Mouse (Mus musculus): ENCODE measurements around the gene 2010300C02Rik.

Gene 2010300C02Rik

DNA sequence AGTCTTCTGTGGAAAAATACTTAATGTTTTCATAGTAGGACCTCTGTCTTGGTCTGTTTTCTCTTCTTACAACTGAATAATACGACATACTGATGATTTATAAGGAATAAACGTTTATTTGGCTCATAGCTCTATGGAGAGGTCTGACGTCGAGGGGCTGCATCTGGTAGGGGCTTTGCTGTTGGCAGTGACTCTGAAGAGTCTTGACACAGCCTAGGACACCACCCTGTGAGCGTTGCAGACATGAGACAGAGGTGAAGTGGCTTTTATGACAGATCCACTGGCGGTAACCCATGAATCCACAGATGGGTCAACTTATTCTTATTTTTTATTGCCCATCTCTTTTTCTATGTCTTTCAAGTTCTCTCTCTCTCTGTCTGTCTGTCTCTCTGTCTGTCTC, 52.5 kb downstream of the 2010300C02Rik start:
- DNase-seq (ENCODE audit: low read depth, low spot score), result no peak

GRCm38 (mm10) chr1:37666587-37666986, 53.3 kb downstream of the 2010300C02Rik start:
- DNase-seq (ENCODE audit: low read depth, low spot score), result no peak

GRCm38 (mm10) chr1:37665539-37666323, 54.2 kb downstream of the 2010300C02Rik start:
- DNase-seq (ENCODE audit: low read depth, low spot score), result no peak

DNA sequence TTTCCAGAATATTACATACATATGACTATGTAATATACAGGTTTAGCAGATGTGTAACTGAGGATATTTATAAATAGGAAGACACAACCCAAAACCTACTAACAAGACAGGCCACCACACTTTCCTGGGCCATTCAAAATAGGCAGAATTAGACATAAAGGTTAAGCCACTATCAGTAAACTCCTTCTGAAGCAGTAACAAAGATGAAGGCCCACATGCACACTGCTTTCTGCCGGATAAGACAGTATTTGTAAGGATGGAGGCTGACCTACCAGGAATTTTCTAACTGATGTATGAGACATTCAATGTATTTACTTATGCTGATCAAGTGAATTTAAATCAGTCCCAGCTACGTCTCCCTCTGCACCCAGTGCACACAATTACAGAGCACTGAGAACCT, 55.4 kb downstream of the 2010300C02Rik start:
- no peak for DNase-seq (ENCODE audit: low read depth, low spot score)

DNA sequence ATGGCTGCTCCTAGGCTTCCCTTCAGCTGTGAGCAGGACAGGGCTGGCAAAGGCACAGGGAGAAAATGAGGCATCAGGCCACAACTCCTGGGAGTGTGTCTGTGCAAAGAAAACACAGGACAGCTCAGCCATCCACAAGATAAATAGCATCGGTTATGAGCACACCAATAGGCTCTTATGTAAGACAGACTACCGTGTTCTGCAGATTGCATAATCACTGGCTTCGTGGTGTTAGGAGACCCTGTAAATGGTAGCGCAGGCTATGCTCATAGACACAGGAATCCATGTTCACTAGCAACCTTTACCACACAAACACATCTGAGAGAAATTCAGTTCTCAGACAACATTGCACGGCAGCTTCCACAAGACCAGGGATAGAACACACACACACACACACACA, 56.3 kb downstream of the 2010300C02Rik start:
- no peak for DNase-seq (ENCODE audit: low read depth, low spot score)

DNA sequence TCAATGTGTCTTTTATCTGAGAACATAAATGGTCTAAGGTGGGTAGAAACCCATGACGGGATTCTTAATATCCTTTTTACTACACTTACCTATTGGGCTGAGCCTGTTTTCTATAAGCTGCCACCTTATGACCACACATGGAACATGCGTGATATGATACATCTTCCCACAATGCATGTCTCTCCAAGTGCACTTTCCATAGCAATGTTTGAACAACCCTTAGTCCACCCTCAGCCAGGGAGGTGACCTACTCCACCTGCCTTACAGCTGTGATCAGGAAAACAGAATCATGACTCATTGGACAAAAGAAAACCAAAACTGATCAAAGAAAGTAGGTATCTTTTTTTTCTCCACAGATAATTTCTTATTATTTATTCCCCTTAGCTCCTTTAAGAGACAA, 63.9 kb downstream of the 2010300C02Rik start:
- DNase-seq (ENCODE audit: low read depth, low spot score), result no peak

- peak; percentile 36 for DNase-seq (ENCODE audit: low read depth, low spot score)
Observed at GRCm38 (mm10) chr1:37653992-37654391, 65.9 kb downstream of the 2010300C02Rik start.

DNA sequence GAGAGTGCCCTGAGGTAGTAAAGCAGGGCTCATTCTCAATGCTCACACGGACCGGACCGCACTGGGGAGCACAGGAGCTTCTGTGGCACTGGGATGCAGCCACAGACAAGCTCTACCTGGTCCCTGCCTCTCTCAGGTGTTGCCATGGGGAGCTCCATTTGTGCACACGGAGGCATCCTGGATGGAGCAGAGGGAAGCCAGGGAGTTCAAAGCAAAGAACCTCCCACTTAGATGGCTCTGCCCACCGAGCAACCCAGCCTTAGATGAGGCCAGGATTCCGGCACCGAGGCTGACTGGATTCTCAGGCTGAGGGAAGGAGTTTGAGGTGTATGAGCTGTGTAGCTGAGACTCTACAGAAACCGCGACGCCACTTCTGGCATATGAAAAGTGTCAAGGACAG, 72.8 kb downstream of the 2010300C02Rik start:
- no peak for DNase-seq (ENCODE audit: low read depth, low spot score)

DNA sequence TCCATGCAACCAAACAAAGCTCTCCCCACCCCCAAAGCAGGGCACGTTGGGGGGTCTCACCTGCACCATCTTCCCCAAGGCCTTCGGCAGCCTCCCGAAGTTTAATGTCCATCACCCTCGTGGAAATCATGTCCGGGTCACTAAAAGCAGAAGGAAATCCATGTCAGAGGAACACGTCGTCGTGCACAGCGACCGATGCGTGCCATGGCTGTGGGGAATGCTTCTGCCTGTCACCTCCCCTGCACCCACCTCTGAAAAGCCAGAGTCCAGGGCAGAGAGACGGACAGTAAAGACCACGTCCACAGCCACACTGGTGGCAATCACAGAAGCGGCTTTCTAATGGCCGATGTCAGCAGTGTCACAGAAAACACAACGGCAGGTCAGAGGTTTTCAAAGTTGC, 75.4 kb downstream of the 2010300C02Rik start:
- DNase-seq (ENCODE audit: low read depth, low spot score), result no peak

- DNase-seq (ENCODE audit: low read depth, low spot score), result no peak
Observed at GRCm38 (mm10) chr1:37643794-37644365, 76.0 kb downstream of the 2010300C02Rik start.

- DNase-seq (ENCODE audit: low read depth, low spot score), result peak; percentile 44
Observed at GRCm38 (mm10) chr1:37641361-37641760, 78.5 kb downstream of the 2010300C02Rik start.

GRCm38 (mm10) chr1:37639101-37639500, 80.8 kb downstream of the 2010300C02Rik start:
- peak; percentile 88 for DNase-seq (ENCODE audit: low read depth, low spot score)

GRCm38 (mm10) chr1:37638560-37638959, 81.3 kb downstream of the 2010300C02Rik start:
- DNase-seq (ENCODE audit: low read depth, low spot score), result no peak

DNA sequence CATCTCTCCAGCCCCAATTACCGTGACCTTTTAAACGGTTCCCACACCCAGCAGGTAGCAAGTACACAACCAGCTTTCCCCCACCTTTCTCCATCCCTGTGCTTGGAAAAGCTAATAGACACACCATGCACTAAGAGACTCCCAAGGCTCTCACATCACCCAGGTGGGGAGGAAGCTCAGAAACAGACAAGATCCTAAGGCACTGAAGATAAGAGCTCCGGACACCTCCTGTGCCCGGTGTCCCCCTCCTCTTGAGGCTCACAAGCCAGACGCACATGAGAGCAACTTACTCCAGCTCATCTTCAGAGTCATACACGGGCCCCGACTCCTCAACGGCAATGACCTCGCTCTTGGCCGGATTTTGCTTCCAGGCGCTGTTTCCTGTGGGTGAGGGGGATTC, 82.3 kb downstream of the 2010300C02Rik start:
- DNase-seq (ENCODE audit: low read depth, low spot score), result no peak

- no peak for DNase-seq (ENCODE audit: low read depth, low spot score)
Observed at GRCm38 (mm10) chr1:37636824-37637223, 83.1 kb downstream of the 2010300C02Rik start.

GRCm38 (mm10) chr1:37636169-37636568, 83.7 kb downstream of the 2010300C02Rik start:
- DNase-seq (ENCODE audit: low read depth, low spot score), result peak; percentile 52

DNA sequence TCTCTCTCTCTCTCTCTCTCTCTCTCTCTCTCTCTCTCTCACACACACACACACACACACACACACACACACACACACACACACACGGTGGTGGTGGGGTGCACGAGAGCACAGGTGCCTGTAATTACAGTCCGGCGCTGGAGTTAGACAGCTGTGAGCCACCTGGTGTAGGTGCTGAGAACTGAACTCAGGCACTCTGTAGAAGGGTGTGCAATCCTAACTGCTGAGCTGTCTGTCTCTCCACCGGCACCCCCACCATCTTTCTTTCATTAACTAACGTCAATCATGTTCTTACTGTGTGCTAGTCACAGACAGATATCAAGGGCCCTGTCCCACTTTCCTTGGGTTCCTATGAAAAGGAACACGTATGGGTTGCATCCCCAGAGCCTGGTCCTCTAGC, 84.2 kb downstream of the 2010300C02Rik start:
- peak; percentile 73 for DNase-seq (ENCODE audit: low read depth, low spot score)

DNA sequence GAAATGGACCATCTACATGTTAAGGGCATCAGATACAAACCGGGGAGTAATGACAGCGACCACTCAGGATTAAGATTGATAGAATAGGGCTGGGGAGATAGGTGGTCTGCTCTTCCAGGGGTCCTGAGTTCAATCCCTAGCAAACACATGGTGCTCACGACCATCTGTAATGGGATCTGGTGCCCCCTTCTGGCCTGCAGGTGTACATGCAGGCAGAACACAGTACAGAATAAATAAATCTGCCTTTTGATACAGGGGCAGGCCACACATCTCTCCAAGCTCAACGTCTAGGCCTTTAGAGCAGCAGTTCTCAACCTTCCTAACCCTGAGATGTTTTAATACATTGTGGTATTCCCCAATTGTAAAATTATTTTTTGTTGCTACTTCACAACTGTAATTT, 85.2 kb downstream of the 2010300C02Rik start:
- peak; percentile 55 for DNase-seq (ENCODE audit: low read depth, low spot score)

DNA sequence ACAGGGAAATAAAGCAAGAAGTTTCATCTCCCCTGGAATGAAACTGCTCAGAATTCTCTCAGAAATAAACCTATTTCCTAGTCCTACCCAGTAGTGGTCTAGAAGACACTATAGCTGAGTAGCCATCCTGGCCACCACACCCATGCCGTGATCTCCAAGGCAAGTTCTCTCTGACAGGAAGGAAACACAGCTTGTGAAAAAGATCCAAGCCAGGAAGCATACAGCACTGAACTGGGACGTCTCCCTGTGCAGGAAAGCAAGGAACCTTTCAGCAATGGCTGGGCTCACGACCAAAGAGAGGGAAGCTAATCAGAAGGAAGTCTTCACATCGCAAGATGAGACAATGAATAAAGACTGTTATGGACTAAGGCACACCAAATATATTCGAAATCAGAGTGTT, 86.4 kb downstream of the 2010300C02Rik start:
- no peak for DNase-seq (ENCODE audit: low read depth, low spot score)

DNA sequence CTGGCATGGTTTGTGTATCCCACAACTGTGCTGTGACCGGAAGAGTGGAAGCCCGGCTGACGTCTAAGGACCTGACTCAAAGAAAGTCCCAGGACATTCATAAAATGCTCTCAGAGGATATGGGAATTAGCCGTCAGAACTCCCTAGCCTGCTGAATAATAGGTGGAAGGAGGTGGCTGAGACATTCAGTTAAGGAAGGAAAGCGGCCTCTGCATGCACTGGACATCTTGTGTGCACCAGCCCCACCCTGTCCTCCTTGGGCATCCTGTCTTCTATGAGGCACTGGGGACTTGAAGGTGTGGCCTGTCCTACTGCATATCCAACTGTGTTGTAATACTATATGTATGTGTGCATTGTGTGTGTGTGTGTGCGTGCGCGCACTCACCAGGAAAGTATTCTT, 87.5 kb downstream of the 2010300C02Rik start:
- DNase-seq (ENCODE audit: low read depth, low spot score), result no peak

DNA sequence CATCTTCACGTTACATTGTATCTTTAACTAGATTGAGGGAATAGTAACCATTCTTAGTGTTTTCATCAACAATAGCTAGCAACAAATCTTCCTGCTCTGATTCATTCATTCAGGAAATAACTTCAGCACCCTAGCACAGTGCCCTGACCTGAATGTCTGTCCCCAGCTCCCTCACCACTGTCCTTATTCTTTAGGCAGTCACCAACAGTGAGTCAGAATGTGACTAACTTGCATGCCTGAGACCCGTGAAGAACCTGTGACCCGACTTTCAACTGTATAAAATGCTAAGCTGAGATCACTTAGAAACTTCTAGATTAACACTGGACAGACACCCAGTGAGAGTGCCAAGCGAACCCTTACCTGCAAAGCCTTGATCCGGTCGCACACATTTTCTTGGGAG, 88.4 kb downstream of the 2010300C02Rik start:
- no peak for DNase-seq (ENCODE audit: low read depth, low spot score)

- no peak for DNase-seq (ENCODE audit: low read depth, low spot score)
Observed at GRCm38 (mm10) chr1:37630412-37631210, 89.3 kb downstream of the 2010300C02Rik start.

DNA sequence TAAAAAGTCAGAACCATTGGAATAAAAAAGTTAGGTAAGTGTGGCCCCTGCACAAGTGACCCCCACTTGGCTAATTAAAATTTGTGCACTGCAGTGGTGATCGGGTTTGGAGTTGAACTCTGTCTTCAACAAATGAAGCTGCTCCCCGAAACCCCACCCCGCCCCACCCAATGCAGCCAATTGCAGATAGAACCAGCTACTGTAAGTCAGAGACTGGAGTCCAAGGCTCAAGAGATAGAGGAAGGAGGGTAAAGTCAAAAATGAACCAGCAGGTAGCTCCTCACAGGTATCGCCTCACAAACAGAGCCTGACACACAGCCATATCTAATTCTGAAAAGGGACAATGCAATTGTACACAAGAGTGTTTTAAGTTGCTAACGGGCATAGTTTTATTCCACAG, 90.0 kb downstream of the 2010300C02Rik start:
- DNase-seq (ENCODE audit: low read depth, low spot score), result no peak
